Mouse (Mus musculus) megakaryocyte, embryonic 14.5 days (primary cell): Measurements from ENCODE around the gene Gusb. TPM values are rescaled to one million over a fixed set of nuclear protein-coding genes. Genes with fewer than 3 reads are reported as not detected.

Experiments used
- H3K27me3 ChIP-seq: replicated peaks from 2 replicates; pipeline ENCODE3; 2012; ENCODE audit warnings: inconsistent platforms
- H3K36me3 ChIP-seq: replicated peaks from 2 replicates; pipeline ENCODE3; 2012; ENCODE audit warnings: low read length, inconsistent platforms, mixed read lengths
- H3K4me1 ChIP-seq: 2 replicates; pipeline ENCODE4 v1.6.1; 2012; ENCODE audit warnings: inconsistent platforms
- H3K4me3 ChIP-seq: replicated peaks from 2 replicates; pipeline ENCODE3; 2012; ENCODE audit warnings: moderate library complexity, mild to moderate bottlenecking, inconsistent platforms
- H3K9me3 ChIP-seq: 2 replicates; pipeline ENCODE4 v1.6.1; 2012; ENCODE audit warnings: inconsistent platforms
- FLI1 ChIP-seq: IDR thresholded peaks from 2 replicates; pipeline ENCODE4 v1.6.1; 2012; ENCODE audit warnings: low read length, inconsistent platforms, mixed read lengths
- GATA1 ChIP-seq: IDR thresholded peaks from 3 replicates; pipeline ENCODE4 v1.6.1; 2012; ENCODE audit warnings: mixed read lengths, low read length, inconsistent platforms, borderline replicate concordance
- polyA plus RNA-seq: library from polyadenylated mRNA; stranded (reverse); fragments of >175 nt; gene quantifications from 2 replicates; pipeline ENCODE4 v1.2.3, GENCODE M21; 2012; ENCODE audit warnings: low replicate concordance; ENCODE audit not compliant: insufficient read depth

The Gusb gene
- polyA plus RNA-seq, result 8.4 and 20.3 TPM in 2 replicates

DNA sequence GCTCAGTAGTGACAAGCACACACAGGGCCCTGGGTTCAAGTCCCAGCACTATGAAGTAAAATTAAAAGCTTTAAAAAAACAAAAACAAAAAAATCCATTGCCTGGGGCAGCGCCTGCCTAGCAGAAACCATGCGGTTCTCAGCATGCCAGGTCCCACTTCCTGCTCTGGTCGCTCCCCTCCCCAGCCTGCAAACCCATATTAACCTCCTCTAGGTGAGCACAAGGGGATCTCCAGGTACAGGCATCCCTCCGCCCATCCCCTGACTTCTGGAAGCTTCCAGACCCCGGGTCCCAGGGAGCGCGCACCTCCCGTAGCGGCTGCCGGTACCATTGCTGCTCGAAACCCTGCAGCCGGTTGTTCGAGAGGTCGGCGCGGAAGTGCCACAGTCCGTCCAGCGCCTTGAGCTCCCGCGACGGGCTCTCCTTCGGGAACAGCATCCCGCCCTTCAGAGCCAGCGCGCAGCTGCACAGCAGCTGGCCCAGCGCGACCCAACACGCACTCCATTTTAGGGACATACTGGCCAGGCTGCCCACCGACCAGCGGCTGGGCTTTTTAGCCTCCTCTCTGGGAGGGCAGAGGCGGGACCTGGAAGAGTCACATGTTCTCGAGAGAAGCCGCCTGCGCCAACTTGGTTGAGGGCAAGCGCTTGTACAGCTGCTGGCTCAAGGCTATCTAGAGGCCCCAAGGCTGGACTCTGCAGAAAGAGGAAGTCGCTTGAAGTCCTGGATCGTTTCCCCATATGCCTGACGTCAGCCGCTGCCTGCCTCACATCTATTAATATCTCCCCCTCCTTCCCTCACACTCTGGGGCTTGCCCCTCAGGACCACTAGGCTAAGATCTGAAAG is at the start of gene Gusb:
Gene Gusb (minus strand): TSS at position 749 of the 846 bp plus-strand sequence.
- peak within 1 kb of the TSS; percentile 94 for H3K4me3 ChIP-seq
- no peaks in the 10 kb centered on the region for H3K27me3 ChIP-seq
- peaks cover 36% of the 10 kb centered on the region for H3K4me1 ChIP-seq
- peaks cover 18% of the 10 kb centered on the region for H3K9me3 ChIP-seq
- no peak for TF ChIP-seq FLI1
- no peak for TF ChIP-seq GATA1
- peaks cover 38% of the 10 kb centered on the region for H3K36me3 ChIP-seq

- peaks cover 82% of the 10 kb centered on the region for H3K36me3 ChIP-seq
- TF ChIP-seq FLI1 (no peak), GATA1 (no peak)
- no peak overlapping the region for H3K4me3 ChIP-seq
- H3K9me3 ChIP-seq, result no peaks in the 10 kb centered on the region
- H3K27me3 ChIP-seq, result no peaks in the 10 kb centered on the region
- H3K4me1 ChIP-seq, result peaks cover 6% of the 10 kb centered on the region; the same call in 1 of the 2 replicates
These were observed 49.7 kb upstream of the Gusb start for GRCm38 (mm10) chr5:130052510-130052909.

DNA sequence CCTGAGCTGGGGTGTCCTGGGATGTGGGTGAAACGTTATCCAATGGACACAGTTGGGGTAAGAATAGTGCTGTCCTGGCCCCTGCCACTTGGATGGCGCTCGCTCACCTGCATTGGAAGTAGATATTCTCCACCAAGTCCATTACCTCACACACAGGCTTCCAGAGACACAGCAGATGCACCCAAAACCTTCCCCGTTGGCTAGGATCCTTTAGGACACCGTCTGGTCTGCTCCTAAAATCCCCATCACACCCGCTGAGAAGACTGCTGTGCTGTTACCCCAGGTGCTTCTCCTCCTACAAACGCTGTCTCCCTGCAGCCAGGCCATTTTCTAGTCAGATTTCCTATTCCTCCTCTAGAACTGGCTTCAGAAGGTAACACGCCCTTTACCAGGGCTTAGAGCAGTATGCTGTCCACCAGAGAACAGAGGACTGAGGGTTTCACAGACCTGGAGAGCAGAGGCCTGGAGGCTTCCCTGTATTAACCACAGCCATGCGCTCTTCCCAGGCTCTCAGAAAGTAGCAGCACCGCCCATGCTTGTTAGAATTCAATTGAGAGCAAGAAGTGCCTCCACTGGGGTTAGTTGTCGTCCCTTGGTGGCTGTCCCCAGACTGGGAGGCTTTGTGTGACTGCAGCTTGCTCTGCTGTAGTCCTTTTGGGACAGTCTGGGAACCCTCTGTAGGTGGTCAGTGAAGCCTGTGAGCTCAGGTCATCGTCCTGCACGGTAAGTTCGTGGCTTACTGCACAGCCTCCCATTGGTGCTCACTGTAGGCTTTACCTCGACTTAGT is 48.4 kb upstream of the Gusb start:
- Histone ChIP-seq H3K4me1 (peaks cover 6% of the 10 kb centered on the region; the same call in 1 of the 2 replicates), H3K4me3 (no peak overlapping the region), H3K36me3 (peaks cover 90% of the 10 kb centered on the region), H3K9me3 (no peaks in the 10 kb centered on the region; the same call in 1 of the 2 replicates), H3K27me3 (no peaks in the 10 kb centered on the region)
- TF ChIP-seq GATA1 (no peak), FLI1 (no peak)

DNA sequence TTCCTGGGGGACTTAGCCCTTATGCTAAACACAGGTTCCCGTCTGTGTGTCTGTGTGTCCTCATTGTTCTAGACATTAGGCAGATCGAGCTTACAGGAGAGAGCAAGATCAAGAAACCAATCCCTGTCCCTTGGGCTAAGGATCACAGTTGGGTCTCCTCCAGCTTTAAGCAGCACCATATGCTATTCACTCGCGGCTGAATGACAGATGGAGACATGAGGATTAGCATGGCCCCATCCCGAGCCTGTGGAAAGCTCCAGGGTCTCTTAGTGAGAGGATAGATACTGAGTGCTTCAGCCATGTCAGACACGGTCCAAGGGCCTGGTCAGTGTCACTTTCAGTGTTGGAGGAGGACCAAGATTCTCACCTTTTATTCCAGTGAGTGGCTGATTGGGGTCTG is 47.6 kb upstream of the Gusb start:
- no peak overlapping the region for H3K4me3 ChIP-seq
- peaks cover 91% of the 10 kb centered on the region for H3K36me3 ChIP-seq
- TF ChIP-seq FLI1 (no peak), GATA1 (no peak)
- H3K27me3 ChIP-seq, result no peaks in the 10 kb centered on the region
- no peaks in the 10 kb centered on the region; the same call in 1 of the 2 replicates for H3K9me3 ChIP-seq
- peaks cover 4% of the 10 kb centered on the region; the same call in 1 of the 2 replicates for H3K4me1 ChIP-seq

GRCm38 (mm10) chr5:130048786-130049520 is 46.1 kb upstream of the Gusb start:
- TF ChIP-seq FLI1 (no peak), GATA1 (no peak)
- H3K27me3 ChIP-seq, result no peaks in the 10 kb centered on the region
- no peak overlapping the region for H3K4me3 ChIP-seq
- peaks cover 92% of the 10 kb centered on the region for H3K36me3 ChIP-seq
- H3K4me1 ChIP-seq, result peaks cover 3% of the 10 kb centered on the region; the same call in 1 of the 2 replicates
- no peaks in the 10 kb centered on the region; the same call in 1 of the 2 replicates for H3K9me3 ChIP-seq

GRCm38 (mm10) chr5:130047013-130047412 is 44.2 kb upstream of the Gusb start:
- H3K9me3 ChIP-seq, result no peaks in the 10 kb centered on the region; the same call in 1 of the 2 replicates
- no peak overlapping the region for H3K4me3 ChIP-seq
- no peaks in the 10 kb centered on the region for H3K4me1 ChIP-seq
- TF ChIP-seq GATA1, result no peak
- no peak for TF ChIP-seq FLI1
- H3K36me3 ChIP-seq, result peaks cover 96% of the 10 kb centered on the region
- no peaks in the 10 kb centered on the region for H3K27me3 ChIP-seq

DNA sequence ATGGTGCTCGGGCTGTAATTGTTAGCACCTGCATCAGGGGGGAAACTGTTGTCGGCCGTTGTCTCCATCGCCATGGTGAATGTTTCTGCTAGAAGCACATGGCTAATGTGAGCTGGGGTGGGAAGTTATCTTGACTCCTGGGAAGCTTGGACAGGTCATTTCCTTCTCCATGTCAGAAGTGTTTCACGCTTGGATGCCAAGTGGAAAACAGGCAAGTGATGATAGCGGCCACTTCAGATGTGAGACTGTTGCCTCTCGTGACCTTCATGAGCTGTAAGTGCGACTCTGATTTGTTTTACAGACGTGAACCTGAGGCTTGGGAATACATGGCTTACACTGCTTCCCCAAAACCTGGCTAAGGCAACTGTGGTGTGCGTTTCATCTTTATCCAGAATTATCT is 43.7 kb upstream of the Gusb start:
- H3K4me3 ChIP-seq, result no peak overlapping the region
- no peaks in the 10 kb centered on the region for H3K27me3 ChIP-seq
- TF ChIP-seq GATA1 (no peak), FLI1 (no peak)
- H3K9me3 ChIP-seq, result no peaks in the 10 kb centered on the region; the same call in 1 of the 2 replicates
- peaks cover 96% of the 10 kb centered on the region for H3K36me3 ChIP-seq
- H3K4me1 ChIP-seq, result no peaks in the 10 kb centered on the region

GRCm38 (mm10) chr5:130046100-130046499 is 43.3 kb upstream of the Gusb start:
- Histone ChIP-seq H3K4me3 (no peak overlapping the region), H3K36me3 (peaks cover 96% of the 10 kb centered on the region), H3K27me3 (no peaks in the 10 kb centered on the region), H3K4me1 (peaks cover 3% of the 10 kb centered on the region; the same call in 1 of the 2 replicates), H3K9me3 (no peaks in the 10 kb centered on the region; the same call in 1 of the 2 replicates)
- TF ChIP-seq GATA1 (no peak), FLI1 (no peak)

DNA sequence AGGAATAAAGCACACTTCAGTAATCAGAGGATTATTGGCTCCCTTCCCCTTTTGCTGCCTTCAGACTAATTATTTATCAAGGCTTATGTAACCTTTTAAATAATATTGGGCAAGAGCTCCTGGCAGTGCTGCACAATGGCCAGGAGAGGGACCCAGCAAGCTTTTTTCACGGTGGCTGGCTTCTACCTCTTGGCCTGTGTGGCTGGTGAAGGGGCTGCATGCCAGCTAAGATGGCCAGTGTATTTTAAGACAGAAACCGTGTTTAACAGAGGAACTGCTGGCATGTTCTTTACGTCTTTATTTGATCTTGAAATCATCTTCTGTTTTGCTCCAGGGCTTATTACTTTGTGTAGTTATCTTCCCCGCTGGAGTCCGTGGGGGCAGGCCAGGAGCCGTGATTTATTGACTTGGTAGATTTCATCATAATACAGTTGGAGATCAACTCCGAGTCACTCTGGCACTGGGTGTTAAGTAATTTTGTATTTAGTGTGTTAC is 41.4 kb upstream of the Gusb start:
- H3K36me3 ChIP-seq, result peaks cover 95% of the 10 kb centered on the region
- no peaks in the 10 kb centered on the region; the same call in 1 of the 2 replicates for H3K9me3 ChIP-seq
- peaks cover 15% of the 10 kb centered on the region for H3K4me1 ChIP-seq
- H3K4me3 ChIP-seq, result no peak overlapping the region
- H3K27me3 ChIP-seq, result no peaks in the 10 kb centered on the region
- TF ChIP-seq GATA1 (no peak), FLI1 (no peak)
